Mouse (Mus musculus) 3134 (cell line): ENCODE data around the gene Wwox.

Experiments used
- DNase-seq: peaks from one replicate; pipeline ENCODE4 v3.0.0-alpha.2; 2011; ENCODE audit warnings: low spot score; ENCODE audit not compliant: insufficient read length; ENCODE audit errors: extremely low read depth

Gene Wwox

GRCm38 (mm10) chr8:114591296-114592280 lies 152.1 kb downstream of the Wwox start:
- peak; percentile 71 for DNase-seq

GRCm38 (mm10) chr8:114593424-114594157 lies 154.1 kb downstream of the Wwox start:
- DNase-seq, result no peak

- DNase-seq, result no peak
Measured at GRCm38 (mm10) chr8:114594811-114595210, 155.4 kb downstream of the Wwox start.

GRCm38 (mm10) chr8:114599555-114599954 lies 160.1 kb downstream of the Wwox start:
- DNase-seq, result no peak

GRCm38 (mm10) chr8:114600196-114600595 lies 160.7 kb downstream of the Wwox start:
- DNase-seq, result no peak

GRCm38 (mm10) chr8:114603046-114603445 lies 163.6 kb downstream of the Wwox start:
- no peak for DNase-seq

- no peak for DNase-seq
Measured at GRCm38 (mm10) chr8:114603561-114603960, 164.1 kb downstream of the Wwox start.

GRCm38 (mm10) chr8:114604315-114604714 lies 164.9 kb downstream of the Wwox start:
- DNase-seq, result no peak

GRCm38 (mm10) chr8:114605651-114606050 lies 166.2 kb downstream of the Wwox start:
- no peak for DNase-seq

- no peak for DNase-seq
Measured at GRCm38 (mm10) chr8:114609330-114609729, 169.9 kb downstream of the Wwox start.

- DNase-seq, result no peak
Measured at GRCm38 (mm10) chr8:114611075-114611474, 171.6 kb downstream of the Wwox start.

- no peak for DNase-seq
Measured at GRCm38 (mm10) chr8:114612091-114612490, 172.6 kb downstream of the Wwox start.

GRCm38 (mm10) chr8:114615413-114615812 lies 176.0 kb downstream of the Wwox start:
- no peak for DNase-seq

- peak; percentile 42 for DNase-seq
Measured at GRCm38 (mm10) chr8:114615908-114616307, 176.5 kb downstream of the Wwox start.

GRCm38 (mm10) chr8:114618908-114619508 lies 179.6 kb downstream of the Wwox start:
- no peak for DNase-seq

- DNase-seq, result no peak
Measured at GRCm38 (mm10) chr8:114625402-114625801, 185.9 kb downstream of the Wwox start.

GRCm38 (mm10) chr8:114626897-114627296 lies 187.4 kb downstream of the Wwox start:
- no peak for DNase-seq

- no peak for DNase-seq
Measured at GRCm38 (mm10) chr8:114629719-114630118, 190.3 kb downstream of the Wwox start.

GRCm38 (mm10) chr8:114631087-114631486 lies 191.6 kb downstream of the Wwox start:
- no peak for DNase-seq

GRCm38 (mm10) chr8:114634151-114634550 lies 194.7 kb downstream of the Wwox start:
- peak; percentile 14 for DNase-seq
